Mouse (Mus musculus): Measurements from ENCODE around the gene Crcp.

The Crcp gene

DNA sequence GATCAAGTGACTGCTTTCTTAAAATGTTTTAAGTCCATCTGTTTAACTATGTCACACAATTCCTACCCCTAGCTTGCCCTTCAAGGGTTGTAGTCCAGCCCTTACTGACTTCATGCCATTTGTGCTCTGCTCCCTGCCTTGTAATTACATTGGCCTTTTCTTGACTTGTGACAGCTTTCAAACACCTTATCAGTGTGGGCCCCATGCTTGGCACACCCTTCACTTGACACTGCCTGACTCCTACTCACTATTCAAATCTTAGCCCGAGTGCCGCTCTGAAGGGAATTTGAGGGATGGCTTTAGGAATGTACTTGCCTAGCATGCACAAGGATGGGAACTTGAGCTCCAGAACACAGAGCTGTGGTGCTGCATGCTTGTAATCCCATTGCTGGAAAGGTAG is 68.7 kb downstream of the Crcp start:
- no peak for DNase-seq (ENCODE audit: low read depth)

GRCm38 (mm10) chr5:130101724-130102123 is 72.6 kb downstream of the Crcp start:
- DNase-seq (ENCODE audit: low read depth), result no peak

DNA sequence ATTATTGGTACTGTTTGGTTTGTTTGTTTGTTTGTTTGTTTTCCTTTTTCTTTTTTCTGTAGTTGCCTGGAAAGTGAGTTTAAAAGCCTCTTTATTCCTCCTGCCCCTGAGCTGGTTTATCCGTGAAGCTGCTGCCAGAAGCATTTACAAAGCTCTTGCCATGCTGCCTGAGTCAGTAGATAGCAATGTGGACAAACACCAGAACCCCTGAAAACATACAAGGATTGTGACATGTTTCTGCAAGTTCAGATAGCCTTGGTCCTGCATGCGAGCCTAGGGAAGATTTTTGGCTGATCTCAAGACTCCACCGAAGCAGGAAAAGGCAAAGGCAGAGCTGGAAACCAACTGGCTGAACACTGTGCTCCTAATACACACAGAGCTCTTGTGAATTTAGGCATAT is 80.3 kb downstream of the Crcp start:
- no peak for DNase-seq (ENCODE audit: low read depth)
